Mouse (Mus musculus): Measurements from ENCODE around the gene Tent5b. TPM values are rescaled to one million over a fixed set of nuclear protein-coding genes. Genes with fewer than 3 reads are reported as not detected.
"Not testable (repeated sequence)": the region's sequence is repeated elsewhere in the genome, so short reads cannot be mapped to it uniquely, and the experiment has no call there.

Tent5b gene
- polyA plus RNA-seq, 1 experiment = 4.4 TPM

DNA sequence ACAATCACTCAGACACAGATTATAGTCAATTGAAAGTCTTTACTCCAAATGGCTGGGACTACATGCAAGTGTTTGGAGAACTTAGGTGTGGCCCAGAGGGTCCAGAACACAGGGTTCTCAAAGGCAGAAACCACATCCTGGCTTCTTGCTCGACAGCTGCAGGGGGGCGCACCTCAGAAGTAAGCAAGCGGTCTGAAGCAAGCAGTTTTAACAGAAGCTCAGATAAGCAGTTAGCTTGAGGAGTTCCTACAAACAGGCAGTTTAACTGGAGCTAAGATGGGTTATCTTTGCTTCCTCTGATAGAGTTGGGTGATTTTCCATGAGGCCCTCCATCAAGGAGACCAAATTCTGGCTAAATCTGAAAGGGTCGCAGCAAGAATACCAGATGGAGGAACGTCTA, 26.6 kb downstream of the Tent5b start:
- no peak for TF ChIP-seq MYOG (IDR thresholded peaks at IDR 0.05; ENCODE audit: control insufficient read depth, extremely low read depth, insufficient read length)
- no peak for TF ChIP-seq USF1 (IDR thresholded peaks at IDR 0.05; ENCODE audit: low read depth)
- TF ChIP-seq MAX (IDR thresholded peaks at IDR 0.05) = no peak
- no peak for TF ChIP-seq CEBPB (IDR thresholded peaks at IDR 0.05; ENCODE audit: low read depth)
- no peak for TF ChIP-seq CTCF (IDR thresholded peaks at IDR 0.05; ENCODE audit: control insufficient read depth, insufficient read depth, insufficient read length)
- TF ChIP-seq FOSL1 (IDR thresholded peaks at IDR 0.05; ENCODE audit: insufficient read depth, low read length, poor library complexity, severe bottlenecking) = no peak
- TF ChIP-seq MYOD1 (IDR thresholded peaks at IDR 0.05; ENCODE audit: control insufficient read depth, insufficient read length, low read depth) = no peak
- Histone ChIP-seq H3K79me3 (ENCODE audit: low read depth) (no peaks in the 10 kb centered on the region), H3K79me2 (ENCODE audit: control insufficient read depth, insufficient read depth) (no peaks in the 10 kb centered on the region), H3K4me3 (ENCODE audit: insufficient read depth, poor library complexity, severe bottlenecking) (no peak overlapping the region), H3K27me3 (ENCODE audit: control insufficient read depth, insufficient read depth, insufficient read length) (peaks cover 10% of the 10 kb centered on the region), H3K36me3 (ENCODE audit: control insufficient read depth, insufficient read depth) (no peaks in the 10 kb centered on the region), H3ac (ENCODE audit: control insufficient read depth, insufficient read length, low read depth) (no peak overlapping the region)

DNA sequence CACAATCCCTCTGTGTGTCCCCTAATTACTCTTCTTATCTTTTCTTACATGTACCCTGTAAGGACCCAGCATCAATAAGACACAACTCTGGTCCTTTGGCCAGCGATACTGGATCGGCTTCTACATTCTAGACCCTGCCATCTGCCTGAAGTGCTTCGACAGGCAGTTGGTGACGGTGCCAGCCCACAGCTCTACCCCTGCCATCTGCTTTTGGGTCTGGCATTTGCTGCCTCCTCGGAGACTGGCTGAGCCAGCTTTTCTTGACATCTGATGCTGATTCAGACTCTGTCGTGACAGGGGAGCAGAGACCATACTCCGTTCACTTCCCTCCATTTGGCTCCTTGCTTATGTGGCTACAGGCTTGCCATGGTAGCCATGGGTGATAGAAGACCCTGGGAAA, 29.1 kb downstream of the Tent5b start:
- no peaks in the 10 kb centered on the region for H3K36me3 ChIP-seq (ENCODE audit: control insufficient read depth, insufficient read depth)
- no peaks in the 10 kb centered on the region for H3K79me2 ChIP-seq (ENCODE audit: control insufficient read depth, insufficient read depth)
- no peak overlapping the region for H3ac ChIP-seq (ENCODE audit: control insufficient read depth, insufficient read length, low read depth)
- TF ChIP-seq FOSL1 (IDR thresholded peaks at IDR 0.05; ENCODE audit: insufficient read depth, low read length, poor library complexity, severe bottlenecking) = no peak
- H3K79me3 ChIP-seq (ENCODE audit: low read depth) = no peaks in the 10 kb centered on the region
- H3K27me3 ChIP-seq (ENCODE audit: control insufficient read depth, insufficient read depth, insufficient read length) = peaks cover 5% of the 10 kb centered on the region
- no peak overlapping the region for H3K4me3 ChIP-seq (ENCODE audit: insufficient read depth, poor library complexity, severe bottlenecking)

DNA sequence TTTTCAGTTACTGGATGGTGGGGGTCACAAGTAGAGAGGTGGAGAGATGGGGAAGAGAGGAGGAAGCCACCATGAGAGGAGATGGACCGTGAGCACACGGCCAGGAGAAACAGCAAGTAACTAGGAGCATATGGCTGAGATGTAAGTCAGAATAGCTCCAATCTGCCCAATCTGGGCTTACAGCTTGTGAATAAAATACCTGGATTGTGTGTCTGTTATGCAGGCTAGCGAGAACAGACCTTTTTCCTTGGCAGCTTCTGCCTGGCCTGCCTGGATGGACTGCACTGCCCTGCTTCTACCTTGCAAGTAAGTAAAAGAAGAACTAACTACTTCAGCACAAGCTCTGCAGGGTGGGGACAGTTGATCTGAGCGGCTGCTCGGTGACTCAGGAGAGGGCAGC, 31.1 kb downstream of the Tent5b start:
- H3K36me3 ChIP-seq (ENCODE audit: control insufficient read depth, insufficient read depth) = no peaks in the 10 kb centered on the region
- H3K79me3 ChIP-seq (ENCODE audit: low read depth) = no peaks in the 10 kb centered on the region
- H3K27me3 ChIP-seq (ENCODE audit: control insufficient read depth, insufficient read depth, insufficient read length) = peaks cover 3% of the 10 kb centered on the region
- TF ChIP-seq MAX (IDR thresholded peaks at IDR 0.05) (no peak), MYOG (IDR thresholded peaks at IDR 0.05; ENCODE audit: control insufficient read depth, extremely low read depth, insufficient read length) (no peak), CEBPB (IDR thresholded peaks at IDR 0.05; ENCODE audit: low read depth) (no peak), FOSL1 (IDR thresholded peaks at IDR 0.05; ENCODE audit: insufficient read depth, low read length, poor library complexity, severe bottlenecking) (no peak), USF1 (IDR thresholded peaks at IDR 0.05; ENCODE audit: low read depth) (no peak), CTCF (IDR thresholded peaks at IDR 0.05; ENCODE audit: control insufficient read depth, insufficient read depth, insufficient read length) (no peak), MYOD1 (IDR thresholded peaks at IDR 0.05; ENCODE audit: control insufficient read depth, insufficient read length, low read depth) (no peak)
- no peak overlapping the region for H3ac ChIP-seq (ENCODE audit: control insufficient read depth, insufficient read length, low read depth)
- no peaks in the 10 kb centered on the region for H3K79me2 ChIP-seq (ENCODE audit: control insufficient read depth, insufficient read depth)
- no peak overlapping the region for H3K4me3 ChIP-seq (ENCODE audit: insufficient read depth, poor library complexity, severe bottlenecking)

DNA sequence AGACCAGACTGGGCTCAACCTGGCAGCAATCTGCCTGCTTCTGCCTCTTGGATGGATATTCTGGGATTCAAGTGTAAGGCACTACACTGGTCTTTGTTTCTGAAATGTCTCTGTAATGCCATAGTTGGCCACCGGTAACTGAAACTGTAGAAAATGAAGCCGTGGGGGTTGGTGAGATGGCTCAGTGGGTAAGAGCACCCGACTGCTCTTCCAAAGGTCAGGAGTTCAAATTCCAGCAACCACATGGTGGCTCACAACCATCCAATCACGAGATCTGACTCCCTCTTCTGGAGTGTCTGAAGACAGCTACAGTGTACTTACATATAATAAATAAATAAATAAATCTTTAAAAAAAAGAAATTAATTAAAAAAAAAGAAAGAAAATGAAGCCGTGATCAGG, 32.6 kb downstream of the Tent5b start:
- H3K79me3 ChIP-seq (ENCODE audit: low read depth); H3K79me2 ChIP-seq (ENCODE audit: control insufficient read depth, insufficient read depth); H3K27me3 ChIP-seq (ENCODE audit: control insufficient read depth, insufficient read depth, insufficient read length): not testable (repeated sequence)

DNA sequence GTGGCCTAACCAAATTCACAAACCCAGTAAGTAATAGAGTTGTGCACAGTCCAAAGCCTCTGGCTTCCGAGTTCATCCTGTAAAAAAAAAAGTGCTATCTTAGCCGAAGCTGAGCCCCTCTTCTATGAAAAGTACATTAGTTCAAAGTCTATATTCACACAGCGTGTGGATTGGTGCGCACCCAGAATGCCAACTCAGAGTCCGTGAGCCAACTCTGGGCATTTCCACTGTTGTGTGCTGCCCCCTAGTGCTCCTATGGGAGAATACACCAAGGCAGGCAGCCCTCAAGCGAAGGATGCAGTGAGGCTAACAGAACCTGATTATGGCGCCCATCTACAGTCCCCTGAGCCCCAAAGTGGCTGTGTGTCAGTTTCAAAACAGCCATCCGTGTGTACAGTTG, 33.0 kb downstream of the Tent5b start:
- no peak overlapping the region for H3K4me3 ChIP-seq (ENCODE audit: insufficient read depth, poor library complexity, severe bottlenecking)
- no peaks in the 10 kb centered on the region for H3K79me3 ChIP-seq (ENCODE audit: low read depth)
- TF ChIP-seq CTCF (IDR thresholded peaks at IDR 0.05; ENCODE audit: control insufficient read depth, insufficient read depth, insufficient read length) (peak; percentile 79), FOSL1 (IDR thresholded peaks at IDR 0.05; ENCODE audit: insufficient read depth, low read length, poor library complexity, severe bottlenecking) (no peak)
- H3K79me2 ChIP-seq (ENCODE audit: control insufficient read depth, insufficient read depth) = no peaks in the 10 kb centered on the region
- H3K27me3 ChIP-seq (ENCODE audit: control insufficient read depth, insufficient read depth, insufficient read length) = peaks cover 8% of the 10 kb centered on the region
- H3ac ChIP-seq (ENCODE audit: control insufficient read depth, insufficient read length, low read depth) = no peak overlapping the region
- no peaks in the 10 kb centered on the region for H3K36me3 ChIP-seq (ENCODE audit: control insufficient read depth, insufficient read depth)

More for the DNA sequence above, 32.6 kb downstream of the Tent5b start:
- H3ac ChIP-seq (ENCODE audit: control insufficient read depth, insufficient read length, low read depth); H3K4me3 ChIP-seq (ENCODE audit: insufficient read depth, poor library complexity, severe bottlenecking); H3K36me3 ChIP-seq (ENCODE audit: control insufficient read depth, insufficient read depth): not testable (repeated sequence)

DNA sequence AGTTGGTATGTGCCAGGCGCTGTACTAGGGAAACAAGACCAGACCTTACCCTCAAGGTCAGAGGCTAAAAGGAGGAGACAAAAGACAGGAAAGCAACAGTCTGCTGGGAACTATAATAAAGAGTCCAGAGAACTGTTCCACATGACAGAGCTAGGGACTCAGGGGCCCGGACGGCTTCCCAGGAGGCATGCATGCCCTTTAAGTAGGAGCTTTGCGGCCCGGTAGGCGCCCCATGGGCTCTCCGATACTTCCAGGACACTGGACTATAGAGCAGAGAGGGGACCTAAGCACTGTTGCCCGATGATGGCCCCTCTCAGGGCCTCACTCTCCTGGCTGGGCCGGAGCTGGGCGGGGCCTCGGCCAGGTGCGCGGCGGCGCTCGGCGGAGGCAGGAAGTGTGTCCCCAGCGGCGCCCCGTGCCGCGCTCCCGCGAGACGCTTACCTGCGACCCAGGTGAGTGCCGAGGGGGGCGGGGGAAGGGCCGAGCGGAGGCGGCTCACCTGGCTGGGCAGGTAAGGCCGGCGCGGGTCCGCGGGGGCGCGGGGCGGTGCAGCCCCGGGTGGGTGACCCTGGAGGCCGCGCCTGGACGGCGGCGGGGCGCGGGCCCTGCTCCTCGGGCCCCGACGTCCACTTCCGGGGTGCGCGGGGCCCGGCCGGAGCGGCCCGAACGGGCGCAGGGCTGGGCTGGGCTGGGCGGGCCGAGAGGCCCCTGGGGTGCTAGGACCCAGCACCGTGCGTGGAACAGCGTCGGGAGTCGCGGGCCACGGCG, 38.9 kb downstream of the Tent5b start, which contains the start of gene Kdf1:
Kdf1 (plus strand) TSS at position 363 of the 768 bp plus-strand sequence.
- no peak for TF ChIP-seq USF1 (IDR thresholded peaks at IDR 0.05; ENCODE audit: low read depth)
- TF ChIP-seq CEBPB (IDR thresholded peaks at IDR 0.05; ENCODE audit: low read depth) = no peak
- TF ChIP-seq MYOG (IDR thresholded peaks at IDR 0.05; ENCODE audit: control insufficient read depth, extremely low read depth, insufficient read length) = no peak
- TF ChIP-seq MYOD1 (IDR thresholded peaks at IDR 0.05; ENCODE audit: control insufficient read depth, insufficient read length, low read depth) = no peak
- TF ChIP-seq FOSL1 (IDR thresholded peaks at IDR 0.05; ENCODE audit: insufficient read depth, low read length, poor library complexity, severe bottlenecking) = no peak
- no peak for TF ChIP-seq CTCF (IDR thresholded peaks at IDR 0.05; ENCODE audit: control insufficient read depth, insufficient read depth, insufficient read length)
- no peak for TF ChIP-seq MAX (IDR thresholded peaks at IDR 0.05)
- H3K27me3 ChIP-seq (ENCODE audit: control insufficient read depth, insufficient read depth, insufficient read length) = peaks cover 28% of the 10 kb centered on the region
- no peaks in the 10 kb centered on the region for H3K79me3 ChIP-seq (ENCODE audit: low read depth)
- no peak within 1 kb of the TSS for H3K4me3 ChIP-seq (ENCODE audit: insufficient read depth, poor library complexity, severe bottlenecking)
- H3K36me3 ChIP-seq (ENCODE audit: control insufficient read depth, insufficient read depth) = no peaks in the 10 kb centered on the region
- H3K79me2 ChIP-seq (ENCODE audit: control insufficient read depth, insufficient read depth) = no peaks in the 10 kb centered on the region
- no peak within 1 kb of the TSS for H3ac ChIP-seq (ENCODE audit: control insufficient read depth, insufficient read length, low read depth)

All from C2C12 (cell line).